Mouse (Mus musculus): Measurements from ENCODE around the gene Lair1.

- TF ChIP-seq CTCF (IDR thresholded peaks at IDR 0.05) (no peak), EP300 (IDR thresholded peaks at IDR 0.05) (no peak)
Observed at GRCm38 (mm10) chr7:4071066-4071465, 8.1 kb upstream of the Lair1 start.
